Mouse (Mus musculus): ENCODE results near the gene Pfdn5. TPM values are rescaled to one million over a fixed set of nuclear protein-coding genes. Genes with fewer than 3 reads are reported as not detected.

Gene Pfdn5
- polyA plus RNA-seq, 1 experiment: 63.6 TPM

DNA sequence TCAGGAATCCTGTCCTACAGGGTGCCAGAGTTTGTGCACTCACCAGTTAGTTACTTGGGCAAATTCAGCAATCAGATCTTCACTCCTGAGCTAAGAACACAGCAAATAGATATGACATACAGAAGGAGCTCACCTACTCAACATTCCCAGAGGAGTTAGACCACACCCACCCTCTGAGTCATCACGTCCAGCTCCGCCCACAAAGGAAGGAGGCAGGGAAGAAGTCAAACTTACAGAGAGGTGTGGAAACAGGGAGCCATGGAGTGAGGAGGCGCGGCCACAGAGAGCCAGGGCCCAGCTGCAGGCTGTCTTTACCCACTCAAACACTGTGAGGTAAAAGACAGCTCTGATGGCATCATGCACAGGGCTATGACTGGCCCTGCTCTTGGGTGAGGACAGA, 20.5 kb downstream of the Pfdn5 start:
- TF ChIP-seq POLR2A (IDR thresholded peaks at IDR 0.05; ENCODE audit: low read depth, low read length): no peak
- no peak for TF ChIP-seq CTCF (IDR thresholded peaks at IDR 0.05; ENCODE audit: extremely low read depth, insufficient read depth, insufficient read length, insufficient replicate concordance)
- Histone ChIP-seq H3K4me1 (ENCODE audit: control insufficient read depth, insufficient read depth, insufficient read length) (peaks cover 4% of the 10 kb centered on the region; the same call in 1 of the 2 replicates), H3K27me3 (ENCODE audit: control insufficient read depth, insufficient read depth, low read length) (no peaks in the 10 kb centered on the region), H3K36me3 (ENCODE audit: control insufficient read depth, insufficient read depth, low read length) (peaks cover 10% of the 10 kb centered on the region), H3K4me3 (ENCODE audit: extremely low read depth, insufficient read depth, insufficient read length) (no peak overlapping the region), H3K27ac (ENCODE audit: insufficient read depth, low read length) (no peak overlapping the region)
- no peak for DNase-seq (ENCODE audit: low read depth in 1 of 2, low spot score in 2 of 2)
- 96% methylated on average over 4 of the region's 4 CpGs for WGBS

GRCm38 (mm10) chr15:102350138-102350941, 24.4 kb downstream of the Pfdn5 start, which contains the start of gene Aaas:
Aaas (minus strand) TSS chr15:102350771.
- Histone ChIP-seq H3K27ac (ENCODE audit: insufficient read depth, low read length) (peak within 1 kb of the TSS; percentile 48), H3K36me3 (ENCODE audit: control insufficient read depth, insufficient read depth, low read length) (peaks cover 4% of the 10 kb centered on the region), H3K4me3 (ENCODE audit: extremely low read depth, insufficient read depth, insufficient read length) (peak within 1 kb of the TSS; percentile 83), H3K4me1 (ENCODE audit: control insufficient read depth, insufficient read depth, insufficient read length) (peaks cover 4% of the 10 kb centered on the region; the same call in 1 of the 2 replicates), H3K27me3 (ENCODE audit: control insufficient read depth, insufficient read depth, low read length) (peaks cover 4% of the 10 kb centered on the region)
- WGBS: under 1% methylated on average over 56 of the region's 56 CpGs
- no peak; the same call in 1 of the 2 replicates for TF ChIP-seq POLR2A (IDR thresholded peaks at IDR 0.05; ENCODE audit: low read depth, low read length)
- peak; percentile 90 for TF ChIP-seq CTCF (IDR thresholded peaks at IDR 0.05; ENCODE audit: extremely low read depth, insufficient read depth, insufficient read length, insufficient replicate concordance)
- DNase-seq (ENCODE audit: low read depth in 1 of 2, low spot score in 2 of 2): peak; percentile 84 to 94

- DNase-seq (ENCODE audit: low read depth in 1 of 2, low spot score in 2 of 2): no peak
These were observed 25.0 kb downstream of the Pfdn5 start for GRCm38 (mm10) chr15:102350942-102351291.

GRCm38 (mm10) chr15:102352177-102352576, 26.3 kb downstream of the Pfdn5 start:
- no peak for DNase-seq (ENCODE audit: low read depth in 1 of 2, low spot score in 2 of 2)
- Histone ChIP-seq H3K27me3 (ENCODE audit: control insufficient read depth, insufficient read depth, low read length) (peaks cover 12% of the 10 kb centered on the region), H3K4me3 (ENCODE audit: extremely low read depth, insufficient read depth, insufficient read length) (no peak overlapping the region), H3K27ac (ENCODE audit: insufficient read depth, low read length) (no peak overlapping the region), H3K36me3 (ENCODE audit: control insufficient read depth, insufficient read depth, low read length) (no peaks in the 10 kb centered on the region), H3K4me1 (ENCODE audit: control insufficient read depth, insufficient read depth, insufficient read length) (peaks cover 7% of the 10 kb centered on the region)
- no peak for TF ChIP-seq CTCF (IDR thresholded peaks at IDR 0.05; ENCODE audit: extremely low read depth, insufficient read depth, insufficient read length, insufficient replicate concordance)
- TF ChIP-seq POLR2A (IDR thresholded peaks at IDR 0.05; ENCODE audit: low read depth, low read length): no peak
- 75% methylated on average over 2 of the region's 2 CpGs for WGBS

More at GRCm38 (mm10) chr15:102350942-102351291, 25.0 kb downstream of the Pfdn5 start:
- WGBS: 8% methylated on average over 11 of the region's 11 CpGs
- peaks cover 10% of the 10 kb centered on the region for H3K27me3 ChIP-seq (ENCODE audit: control insufficient read depth, insufficient read depth, low read length)
- H3K36me3 ChIP-seq (ENCODE audit: control insufficient read depth, insufficient read depth, low read length): peaks cover 4% of the 10 kb centered on the region
- H3K27ac ChIP-seq (ENCODE audit: insufficient read depth, low read length): peak overlapping the region; percentile 48; the same call in 1 of the 2 replicates
- peak overlapping the region; percentile 83 for H3K4me3 ChIP-seq (ENCODE audit: extremely low read depth, insufficient read depth, insufficient read length)
- TF ChIP-seq CTCF (IDR thresholded peaks at IDR 0.05; ENCODE audit: extremely low read depth, insufficient read depth, insufficient read length, insufficient replicate concordance) (no peak), POLR2A (IDR thresholded peaks at IDR 0.05; ENCODE audit: low read depth, low read length) (no peak)
- H3K4me1 ChIP-seq (ENCODE audit: control insufficient read depth, insufficient read depth, insufficient read length): peaks cover 7% of the 10 kb centered on the region

DNA sequence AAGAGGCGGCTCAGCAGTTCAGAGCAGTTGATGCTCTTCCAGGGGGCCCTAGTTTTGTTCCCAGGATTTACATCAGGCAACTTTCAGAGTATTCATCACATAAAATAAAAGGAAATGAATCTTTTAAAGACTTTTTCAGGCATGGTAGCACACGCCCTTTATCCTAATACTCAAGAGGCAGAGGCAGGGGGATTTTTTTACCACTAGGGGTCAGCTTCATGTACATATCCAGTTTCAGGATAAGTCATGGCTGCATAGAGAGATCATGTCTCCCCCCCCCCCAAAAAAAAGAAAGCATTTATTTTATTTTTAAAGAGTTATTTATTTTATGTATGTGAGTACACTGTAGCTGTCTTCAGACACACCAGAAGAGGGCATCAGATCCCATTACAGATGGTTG, 28.1 kb downstream of the Pfdn5 start:
- DNase-seq (ENCODE audit: low read depth in 1 of 2, low spot score in 2 of 2): no peak
- H3K4me3 ChIP-seq (ENCODE audit: extremely low read depth, insufficient read depth, insufficient read length): no peak overlapping the region
- H3K27ac ChIP-seq (ENCODE audit: insufficient read depth, low read length): no peak overlapping the region
- H3K4me1 ChIP-seq (ENCODE audit: control insufficient read depth, insufficient read depth, insufficient read length): peaks cover 7% of the 10 kb centered on the region
- TF ChIP-seq POLR2A (IDR thresholded peaks at IDR 0.05; ENCODE audit: low read depth, low read length) (no peak), CTCF (IDR thresholded peaks at IDR 0.05; ENCODE audit: extremely low read depth, insufficient read depth, insufficient read length, insufficient replicate concordance) (no peak)
- 80% methylated on average over 2 of the region's 2 CpGs for WGBS
- no peaks in the 10 kb centered on the region for H3K36me3 ChIP-seq (ENCODE audit: control insufficient read depth, insufficient read depth, low read length)
- peaks cover 15% of the 10 kb centered on the region for H3K27me3 ChIP-seq (ENCODE audit: control insufficient read depth, insufficient read depth, low read length)

DNA sequence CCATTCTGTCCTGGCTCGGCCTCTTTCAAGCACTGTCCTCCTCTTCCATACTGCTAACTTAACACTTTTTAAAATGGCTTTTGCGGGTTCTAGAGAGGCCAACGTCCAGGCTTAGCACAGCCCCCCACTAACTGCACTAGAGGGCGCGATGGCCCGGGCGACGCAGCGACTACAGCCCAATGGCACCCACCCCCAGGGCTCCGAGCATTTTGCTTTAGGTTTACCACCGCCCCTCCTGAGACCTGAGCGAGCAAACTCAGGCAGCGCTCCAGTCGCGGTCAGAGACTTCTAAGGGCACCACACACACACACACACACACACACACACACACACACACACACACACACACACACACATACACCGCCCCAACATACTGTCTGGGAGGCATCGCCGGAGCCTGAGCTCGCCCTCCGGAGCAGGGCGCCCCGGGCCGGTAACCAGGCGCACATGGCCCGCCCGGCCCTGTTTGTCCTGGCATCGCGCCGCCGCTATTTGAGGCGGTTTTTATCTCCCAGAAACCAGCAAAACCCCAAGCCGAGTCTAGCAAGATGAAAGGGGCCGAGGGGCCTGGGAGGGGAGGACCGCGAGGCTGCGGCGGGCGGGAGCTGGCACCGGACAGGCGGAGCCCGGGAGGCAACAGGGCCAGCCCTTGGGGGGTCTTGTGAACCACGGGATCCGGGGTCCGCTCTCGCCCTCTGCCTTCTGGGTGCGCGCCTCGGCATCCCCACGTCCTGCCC, 29.4 kb downstream of the Pfdn5 start:
- no peaks in the 10 kb centered on the region for H3K36me3 ChIP-seq (ENCODE audit: control insufficient read depth, insufficient read depth, low read length)
- no peak overlapping the region for H3K27ac ChIP-seq (ENCODE audit: insufficient read depth, low read length)
- WGBS: under 1% methylated on average over 48 of the region's 49 CpGs
- TF ChIP-seq CTCF (IDR thresholded peaks at IDR 0.05; ENCODE audit: extremely low read depth, insufficient read depth, insufficient read length, insufficient replicate concordance): no peak
- TF ChIP-seq POLR2A (IDR thresholded peaks at IDR 0.05; ENCODE audit: low read depth, low read length): no peak
- peaks cover 15% of the 10 kb centered on the region for H3K27me3 ChIP-seq (ENCODE audit: control insufficient read depth, insufficient read depth, low read length)
- no peak for DNase-seq (ENCODE audit: low read depth in 1 of 2, low spot score in 2 of 2)
- peaks cover 3% of the 10 kb centered on the region; the same call in 1 of the 2 replicates for H3K4me1 ChIP-seq (ENCODE audit: control insufficient read depth, insufficient read depth, insufficient read length)
- peak overlapping the region; percentile 34; the same call in 1 of the 2 replicates for H3K4me3 ChIP-seq (ENCODE audit: extremely low read depth, insufficient read depth, insufficient read length)
